Mouse (Mus musculus): ENCODE measurements around the gene Gfod2. TPM values are rescaled to one million over a fixed set of nuclear protein-coding genes. Genes with fewer than 3 reads are reported as not detected.
A peak's percentile ranks its signal among the peaks of the same experiment; 100 is the strongest.

Gfod2 gene
- polyA plus RNA-seq, 1 experiment from 2014 or later = 57.1 TPM

DNA sequence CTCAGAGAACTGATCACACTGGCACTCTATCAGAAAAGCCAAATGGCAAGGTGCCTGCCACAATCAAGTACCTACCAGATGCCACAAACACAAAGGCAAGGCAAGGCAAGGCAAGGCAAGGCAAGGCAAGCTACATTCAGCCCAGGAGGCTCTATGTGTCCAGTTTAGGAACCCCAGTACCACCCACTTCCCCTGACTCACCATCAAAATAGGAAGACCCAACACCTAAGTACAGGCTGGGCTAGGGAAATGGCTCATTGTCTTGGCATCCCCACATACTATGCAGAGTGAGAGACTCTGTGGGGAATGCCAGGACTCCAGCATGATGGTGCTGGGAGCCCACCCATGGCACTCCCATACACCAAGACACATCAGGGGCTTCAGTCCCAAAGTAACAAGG lies 31.2 kb upstream of the Gfod2 start:
- ATAC-seq (ENCODE audit: low FRiP score) = no peak
- H3K36me3 ChIP-seq (replicated peaks) = peaks cover 15% of the 10 kb centered on the region
- no peaks in the 10 kb centered on the region for H3K9me3 ChIP-seq
- no peak overlapping the region for H3K9ac ChIP-seq
- no peak overlapping the region for H3K27ac ChIP-seq
- H3K4me2 ChIP-seq = no peak overlapping the region
- no peak overlapping the region for H3K4me3 ChIP-seq (replicated peaks)
- no peaks in the 10 kb centered on the region for H3K27me3 ChIP-seq
- peaks cover 4% of the 10 kb centered on the region; the same call in 1 of the 2 replicates for H3K4me1 ChIP-seq

DNA sequence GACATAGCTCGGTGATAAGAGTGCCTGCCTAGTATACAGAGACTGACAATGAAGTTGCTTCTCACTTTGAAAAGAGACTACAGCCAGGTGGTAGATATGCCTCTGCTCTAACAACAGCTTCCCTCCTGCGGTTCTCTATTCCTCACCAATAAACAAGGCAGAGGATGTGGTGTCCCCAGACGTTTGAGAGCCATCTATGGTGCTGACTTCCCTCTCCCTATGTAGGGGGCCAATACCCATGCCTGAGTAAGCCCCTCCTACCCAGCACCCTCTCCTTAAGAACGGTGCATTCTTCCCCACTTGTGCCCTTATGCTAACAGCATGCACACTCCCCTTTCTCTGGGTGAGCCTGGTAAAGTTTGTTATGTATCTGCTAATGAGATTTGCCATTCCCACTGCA lies 30.5 kb upstream of the Gfod2 start:
- H3K27ac ChIP-seq = no peak overlapping the region
- peaks cover 16% of the 10 kb centered on the region for H3K36me3 ChIP-seq (replicated peaks)
- no peak overlapping the region for H3K4me3 ChIP-seq (replicated peaks)
- WGBS = 61% methylated on average over 4 of the region's 4 CpGs
- peaks cover 4% of the 10 kb centered on the region; the same call in 1 of the 2 replicates for H3K4me1 ChIP-seq
- no peak for ATAC-seq (ENCODE audit: low FRiP score)
- no peaks in the 10 kb centered on the region for H3K9me3 ChIP-seq
- no peak overlapping the region for H3K4me2 ChIP-seq
- no peaks in the 10 kb centered on the region for H3K27me3 ChIP-seq
- H3K9ac ChIP-seq = no peak overlapping the region

DNA sequence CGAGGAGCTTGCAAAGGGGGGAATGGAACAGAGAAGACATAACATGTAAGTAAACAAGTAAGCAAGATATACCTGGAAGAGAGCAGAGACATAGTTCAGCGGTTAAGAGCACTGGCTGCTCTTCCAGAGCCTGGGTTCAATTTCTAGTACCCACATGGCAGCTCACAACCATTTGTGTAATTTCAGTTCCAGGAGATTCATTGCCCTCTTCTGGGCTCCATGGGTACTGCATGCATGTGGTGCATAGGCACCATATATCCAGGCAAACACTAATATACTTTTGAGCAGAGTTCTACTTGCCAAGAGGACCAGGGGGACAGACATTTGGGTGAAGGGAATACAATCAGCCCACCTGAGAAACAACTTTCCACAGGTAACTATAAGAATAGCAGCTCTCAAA lies 29.8 kb upstream of the Gfod2 start:
- Histone ChIP-seq H3K27me3 (no peaks in the 10 kb centered on the region), H3K9me3 (no peaks in the 10 kb centered on the region), H3K4me3 (replicated peaks) (no peak overlapping the region), H3K36me3 (replicated peaks) (peaks cover 21% of the 10 kb centered on the region), H3K4me2 (no peak overlapping the region), H3K27ac (no peak overlapping the region), H3K9ac (no peak overlapping the region), H3K4me1 (peaks cover 4% of the 10 kb centered on the region; the same call in 1 of the 2 replicates)
- ATAC-seq (ENCODE audit: low FRiP score) = no peak
- WGBS = 95% methylated on average over 2 of the region's 2 CpGs

DNA sequence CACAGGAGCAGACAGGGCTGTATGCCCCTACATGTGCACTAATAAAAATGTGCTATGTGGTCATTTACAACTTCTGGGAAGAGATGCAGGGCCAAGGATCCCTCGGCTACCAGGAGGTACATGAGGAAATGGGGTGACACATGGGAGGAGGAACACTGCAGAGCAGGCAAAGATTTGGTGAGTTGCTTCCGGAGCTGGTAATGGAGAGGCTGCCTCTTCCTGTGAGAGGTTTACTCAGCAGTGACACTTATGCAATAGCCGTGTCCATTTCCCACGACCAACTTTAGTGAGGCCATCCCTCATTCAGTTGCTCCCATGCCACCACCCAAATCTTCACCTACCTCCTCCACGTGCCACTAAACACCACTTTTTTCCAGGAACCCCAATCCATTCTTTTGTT lies 21.8 kb upstream of the Gfod2 start:
- Histone ChIP-seq H3K4me3 (replicated peaks) (no peak overlapping the region), H3K4me2 (no peak overlapping the region), H3K4me1 (no peaks in the 10 kb centered on the region), H3K9me3 (no peaks in the 10 kb centered on the region), H3K27ac (no peak overlapping the region), H3K9ac (no peak overlapping the region), H3K36me3 (replicated peaks) (peaks cover 72% of the 10 kb centered on the region), H3K27me3 (no peaks in the 10 kb centered on the region)
- no peak for ATAC-seq (ENCODE audit: low FRiP score)
- WGBS = 93% methylated on average over 5 of the region's 5 CpGs

DNA sequence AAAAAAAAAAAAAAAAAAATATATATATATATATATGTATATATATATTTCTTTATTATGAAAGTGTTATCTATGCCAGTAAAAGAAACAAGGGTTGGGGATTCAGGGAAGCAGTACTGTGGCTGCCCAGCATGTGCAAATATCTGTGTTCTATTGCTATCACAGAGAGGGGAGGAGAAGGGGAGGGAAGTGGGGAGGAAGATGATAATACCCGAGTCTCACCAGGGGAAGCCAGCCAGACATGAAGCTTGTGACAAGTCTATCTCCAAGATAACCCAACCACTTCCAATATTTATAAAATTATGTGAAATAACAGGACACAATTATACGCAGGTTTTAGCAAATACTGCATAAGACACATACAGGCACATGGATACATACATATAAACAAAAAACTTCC lies 19.4 kb upstream of the Gfod2 start:
- Histone ChIP-seq H3K4me1 (no peaks in the 10 kb centered on the region), H3K4me3 (replicated peaks) (no peak overlapping the region), H3K4me2 (no peak overlapping the region), H3K27me3 (no peaks in the 10 kb centered on the region), H3K27ac (no peak overlapping the region), H3K36me3 (replicated peaks) (peaks cover 86% of the 10 kb centered on the region), H3K9me3 (no peaks in the 10 kb centered on the region), H3K9ac (no peak overlapping the region)
- 87% methylated on average over 2 of the region's 2 CpGs for WGBS
- ATAC-seq (ENCODE audit: low FRiP score) = no peak

DNA sequence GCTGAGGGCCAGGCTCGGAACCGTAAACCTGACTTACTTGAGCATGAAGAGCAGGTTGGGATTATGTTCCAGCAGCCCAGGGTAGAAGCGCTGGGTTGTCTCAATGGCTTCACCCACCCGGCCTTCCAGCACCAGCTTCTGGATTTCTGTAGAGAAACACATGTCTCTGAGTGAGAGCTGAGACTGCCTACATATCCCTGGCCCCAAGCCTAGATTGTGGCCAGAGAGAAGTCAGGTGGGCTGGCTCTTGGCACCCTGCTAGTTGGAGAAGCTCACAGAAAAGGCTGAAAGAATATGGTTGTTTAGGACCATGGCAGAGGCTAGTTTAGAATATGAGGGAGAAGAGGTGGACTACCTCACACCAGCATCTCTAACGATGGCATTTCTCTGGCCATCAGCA lies 16.0 kb upstream of the Gfod2 start:
- Histone ChIP-seq H3K4me1 (no peaks in the 10 kb centered on the region), H3K9me3 (no peaks in the 10 kb centered on the region), H3K27ac (no peak overlapping the region), H3K4me3 (replicated peaks) (no peak overlapping the region), H3K4me2 (no peak overlapping the region), H3K27me3 (no peaks in the 10 kb centered on the region), H3K9ac (no peak overlapping the region), H3K36me3 (replicated peaks) (peaks cover 86% of the 10 kb centered on the region)
- no peak for ATAC-seq (ENCODE audit: low FRiP score)
- WGBS = 97% methylated on average over 5 of the region's 5 CpGs

DNA sequence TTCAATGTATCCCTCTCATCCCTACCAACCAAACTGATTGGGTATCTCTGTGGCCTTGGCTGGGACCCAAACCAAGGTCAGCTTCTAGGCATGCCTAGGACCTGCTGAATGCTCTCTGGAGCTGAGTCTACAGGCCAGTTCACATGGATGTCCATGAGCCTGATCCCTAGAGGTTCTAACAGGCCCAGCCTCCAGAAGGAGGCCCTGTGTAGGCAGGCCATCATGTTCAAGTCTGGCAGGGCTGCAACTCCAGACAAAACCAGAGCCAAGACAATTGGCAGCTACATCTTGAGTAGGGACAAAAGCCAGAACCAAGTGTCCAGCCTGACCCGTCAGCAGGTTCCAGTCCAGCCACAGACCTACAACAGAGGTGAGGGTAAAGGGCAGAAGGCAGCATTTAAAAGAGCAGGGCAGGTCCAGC lies 15.0 kb upstream of the Gfod2 start:
- Histone ChIP-seq H3K27ac (no peak overlapping the region), H3K36me3 (replicated peaks) (peaks cover 86% of the 10 kb centered on the region), H3K4me1 (no peaks in the 10 kb centered on the region), H3K9me3 (no peaks in the 10 kb centered on the region), H3K9ac (no peak overlapping the region), H3K27me3 (no peaks in the 10 kb centered on the region), H3K4me3 (replicated peaks) (no peak overlapping the region), H3K4me2 (no peak overlapping the region)
- no peak for ATAC-seq (ENCODE audit: low FRiP score)
- WGBS = 91% methylated on average over 1 of the region's 1 CpGs

DNA sequence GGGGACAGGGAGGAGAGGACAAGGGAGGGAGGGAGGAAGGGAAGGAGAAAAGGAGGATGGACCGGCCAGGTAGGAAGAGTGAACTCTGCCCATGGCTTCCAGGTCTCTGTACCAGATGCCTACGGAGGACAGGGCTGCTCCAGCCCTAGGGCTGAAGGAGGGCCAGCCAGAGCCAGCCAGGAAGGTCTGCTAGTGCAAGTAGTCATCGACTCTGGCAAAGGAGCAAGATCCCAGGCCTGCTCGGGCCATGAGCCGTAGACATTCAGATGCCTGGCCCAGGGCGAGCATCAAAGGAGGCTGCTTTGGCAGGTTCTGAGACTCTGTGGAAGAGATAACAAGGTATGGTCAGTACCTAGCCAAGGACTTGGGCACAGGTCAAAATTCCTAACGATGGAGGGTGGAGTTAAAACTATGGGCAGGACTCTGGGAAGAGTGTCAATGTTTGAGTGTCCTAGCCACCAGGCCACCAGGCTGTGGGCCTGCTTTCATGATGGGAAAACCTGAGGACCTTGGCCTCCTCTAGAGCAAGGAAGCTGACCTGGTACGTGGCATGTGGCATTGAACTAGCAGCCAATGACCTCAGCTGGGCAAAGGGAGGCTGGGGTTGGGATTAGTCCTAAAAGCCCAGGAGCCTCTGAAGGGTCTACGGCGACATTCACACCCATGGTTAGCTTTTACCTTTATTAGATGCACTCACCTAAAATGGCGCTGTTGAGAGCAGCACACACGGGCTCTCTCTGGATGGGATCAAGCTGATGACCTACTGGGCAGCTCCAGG lies 13.1 kb upstream of the Gfod2 start:
- Histone ChIP-seq H3K4me2 (no peak overlapping the region), H3K9me3 (no peaks in the 10 kb centered on the region), H3K27ac (no peak overlapping the region), H3K27me3 (no peaks in the 10 kb centered on the region), H3K36me3 (replicated peaks) (peaks cover 79% of the 10 kb centered on the region), H3K4me1 (no peaks in the 10 kb centered on the region), H3K4me3 (replicated peaks) (no peak overlapping the region), H3K9ac (no peak overlapping the region)
- no peak for ATAC-seq (ENCODE audit: low FRiP score)
- WGBS = 92% methylated on average over 12 of the region's 12 CpGs

DNA sequence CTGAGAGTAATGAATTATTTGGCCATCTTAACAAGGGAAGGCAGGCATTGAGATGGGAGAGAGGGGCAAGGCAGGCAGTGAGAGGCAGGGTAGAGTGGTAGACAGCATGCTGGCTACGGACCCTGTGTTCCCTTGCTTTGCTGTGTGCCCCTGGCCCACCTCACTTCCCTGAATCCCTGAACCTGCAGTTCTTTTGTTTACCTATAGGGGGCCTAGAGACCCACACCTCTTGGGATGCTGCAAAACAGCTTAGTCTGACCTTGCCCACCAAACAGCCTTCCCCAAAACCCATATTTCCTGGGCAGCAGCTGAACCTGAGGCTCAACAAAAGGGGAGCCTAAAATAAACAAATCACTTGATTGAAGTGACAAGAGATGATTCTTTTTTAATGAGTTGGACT lies 12.1 kb upstream of the Gfod2 start:
- Histone ChIP-seq H3K9ac (no peak overlapping the region), H3K27ac (no peak overlapping the region), H3K9me3 (no peaks in the 10 kb centered on the region), H3K4me1 (no peaks in the 10 kb centered on the region), H3K4me2 (no peak overlapping the region), H3K36me3 (replicated peaks) (peaks cover 69% of the 10 kb centered on the region), H3K4me3 (replicated peaks) (no peak overlapping the region), H3K27me3 (no peaks in the 10 kb centered on the region)
- 76% methylated on average over 1 of the region's 1 CpGs for WGBS
- no peak for ATAC-seq (ENCODE audit: low FRiP score)

DNA sequence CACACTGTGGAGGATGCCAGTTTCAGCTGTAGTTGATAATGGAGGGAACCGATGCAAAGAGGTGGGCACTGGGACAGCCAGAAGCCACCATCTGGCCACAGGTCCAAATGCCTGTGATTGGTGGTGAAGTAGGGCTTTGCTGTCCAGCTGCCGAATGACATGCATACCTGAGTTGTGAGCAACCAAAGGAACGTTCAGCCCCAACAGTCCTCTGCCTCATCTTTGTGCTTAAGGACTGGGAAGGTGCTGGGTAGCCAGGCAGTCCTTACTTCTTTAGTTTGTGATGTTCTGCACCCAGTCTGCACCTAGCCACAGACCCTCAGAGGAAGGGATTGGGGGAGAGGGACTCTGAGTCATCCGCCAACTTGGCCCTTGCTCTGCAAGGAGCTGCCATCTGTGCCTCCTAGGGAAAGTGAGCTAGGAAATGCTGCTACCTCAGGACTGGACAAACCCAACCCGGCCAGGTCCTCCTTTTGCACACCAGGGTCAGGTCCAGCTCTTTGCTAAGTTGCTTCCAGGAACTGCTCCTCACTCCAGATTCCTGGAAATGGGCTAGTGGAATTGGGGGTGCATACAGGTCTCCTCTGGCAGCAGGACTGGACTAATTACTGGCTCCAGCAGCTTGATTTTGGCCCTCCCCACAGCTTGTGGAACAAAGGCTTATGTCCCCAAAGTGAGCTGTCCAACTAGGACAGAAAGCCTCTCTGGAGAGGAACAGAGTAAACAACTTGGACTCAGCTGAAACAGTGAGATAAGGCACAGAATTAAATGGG lies 10.2 kb upstream of the Gfod2 start:
- WGBS = 90% methylated on average over 5 of the region's 5 CpGs
- Histone ChIP-seq H3K27ac (no peak overlapping the region), H3K9me3 (no peaks in the 10 kb centered on the region), H3K9ac (no peak overlapping the region), H3K36me3 (replicated peaks) (peaks cover 50% of the 10 kb centered on the region), H3K4me2 (no peak overlapping the region), H3K27me3 (no peaks in the 10 kb centered on the region), H3K4me3 (replicated peaks) (no peak overlapping the region), H3K4me1 (no peaks in the 10 kb centered on the region)
- no peak for ATAC-seq (ENCODE audit: low FRiP score)

DNA sequence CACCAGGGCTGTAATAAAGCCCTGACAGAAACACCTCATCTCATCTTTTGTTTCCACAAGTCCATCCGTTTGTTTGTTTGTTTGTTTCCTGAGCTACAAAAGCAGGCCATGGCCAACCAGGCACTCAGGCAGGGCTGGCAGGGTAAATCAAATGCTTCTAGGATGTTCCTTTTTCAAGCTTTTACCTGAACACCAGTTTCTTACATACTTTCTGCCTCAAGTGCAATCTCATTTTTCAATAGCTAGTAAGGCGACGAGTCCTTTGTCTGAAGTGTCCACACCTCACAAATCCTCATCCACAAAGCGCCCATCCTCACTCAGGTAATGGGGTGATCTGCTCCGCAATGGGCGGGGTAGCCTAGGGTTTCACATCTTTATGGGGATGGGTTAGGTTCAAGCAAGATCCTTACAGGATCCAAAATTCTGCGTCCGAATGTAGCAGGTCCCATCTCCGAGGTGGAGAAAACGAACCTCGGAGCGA lies 628 bp downstream of the Gfod2 start:
- H3K36me3 ChIP-seq (replicated peaks) = no peaks in the 10 kb centered on the region
- WGBS = 2% methylated on average over 12 of the region's 12 CpGs
- H3K9me3 ChIP-seq = no peaks in the 10 kb centered on the region
- no peaks in the 10 kb centered on the region for H3K27me3 ChIP-seq
- H3K9ac ChIP-seq = peak overlapping the region; percentile 95
- H3K4me2 ChIP-seq = peak overlapping the region; percentile 65
- no peak for ATAC-seq (ENCODE audit: low FRiP score)
- peak overlapping the region; percentile 95 for H3K4me3 ChIP-seq (replicated peaks)
- H3K27ac ChIP-seq = peak overlapping the region; percentile 91
- H3K4me1 ChIP-seq = peaks cover 6% of the 10 kb centered on the region; the same call in 1 of the 2 replicates

DNA sequence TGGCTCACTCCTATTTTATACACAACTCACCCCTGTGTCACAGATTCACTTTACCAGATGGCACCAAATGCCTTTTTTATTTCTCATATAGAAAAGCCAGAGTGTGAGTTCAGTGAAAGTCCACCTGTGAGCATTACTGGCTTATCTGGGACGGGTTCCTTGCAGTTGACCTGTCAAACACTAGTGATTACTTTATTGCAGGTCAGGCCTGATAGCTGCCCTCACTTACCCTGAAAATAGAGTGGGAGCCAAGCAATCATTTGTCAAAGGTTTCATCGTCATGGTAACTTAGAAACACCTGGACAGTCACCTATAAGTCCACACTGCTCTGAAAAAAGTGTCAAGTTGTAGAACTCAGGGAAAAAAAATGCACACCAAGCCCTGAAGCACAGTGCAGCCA lies 3.8 kb downstream of the Gfod2 start:
- no peaks in the 10 kb centered on the region for H3K36me3 ChIP-seq (replicated peaks)
- H3K4me2 ChIP-seq = no peak overlapping the region
- ATAC-seq (ENCODE audit: low FRiP score) = no peak
- no peak overlapping the region for H3K4me3 ChIP-seq (replicated peaks)
- H3K9me3 ChIP-seq = no peaks in the 10 kb centered on the region
- H3K4me1 ChIP-seq = peaks cover 27% of the 10 kb centered on the region
- 91% methylated on average over 2 of the region's 2 CpGs for WGBS
- H3K27ac ChIP-seq = no peak overlapping the region
- no peaks in the 10 kb centered on the region for H3K27me3 ChIP-seq
- no peak overlapping the region for H3K9ac ChIP-seq

DNA sequence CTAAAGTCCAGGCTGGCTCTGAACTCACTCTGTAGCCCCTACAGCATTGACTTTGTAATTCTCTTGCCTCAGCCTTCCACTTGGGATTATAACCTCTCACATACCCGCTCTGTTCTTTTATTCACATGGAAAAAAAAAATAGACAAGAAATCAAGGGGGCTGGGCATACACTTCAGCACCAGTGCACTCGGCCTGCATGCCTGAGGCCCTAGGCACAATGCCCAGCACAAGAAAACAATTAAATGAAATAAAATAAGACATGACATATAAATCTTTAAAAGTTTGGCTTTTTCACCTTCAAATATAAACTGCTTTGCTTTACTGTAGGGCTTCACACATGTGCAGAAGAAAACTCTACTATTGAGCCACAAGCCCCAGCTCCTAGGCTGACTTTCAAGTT lies 4.5 kb downstream of the Gfod2 start:
- 71% methylated on average over 2 of the region's 2 CpGs for whole genome bisulfite sequencing
- Histone ChIP-seq H3K9me3 (no peaks in the 10 kb centered on the region), H3K27ac (no peak overlapping the region), H3K27me3 (no peaks in the 10 kb centered on the region), H3K4me2 (no peak overlapping the region), H3K36me3 (replicated peaks) (no peaks in the 10 kb centered on the region), H3K4me1 (peaks cover 28% of the 10 kb centered on the region), H3K4me3 (replicated peaks) (no peak overlapping the region), H3K9ac (no peak overlapping the region)
- no peak for ATAC-seq (ENCODE audit: low FRiP score)
